Mouse (Mus musculus) heart, adult 2 months (tissue): ENCODE measurements around the gene Stpg1.

Source experiments
- CTCF ChIP-seq: fragments of 200-600 bp; IDR thresholded peaks from 2 replicates; pipeline ENCODE4 v1.8.1; 2022; ENCODE audit warnings: antibody characterized with exemption, mild to moderate bottlenecking, moderate library complexity
- EP300 ChIP-seq: fragments of 200-500 bp; IDR thresholded peaks from 2 replicates; pipeline ENCODE4 v1.6.1; 2011; ENCODE audit warnings: low read depth, low read length, control low read depth; ENCODE audit not compliant: insufficient read depth

DNA sequence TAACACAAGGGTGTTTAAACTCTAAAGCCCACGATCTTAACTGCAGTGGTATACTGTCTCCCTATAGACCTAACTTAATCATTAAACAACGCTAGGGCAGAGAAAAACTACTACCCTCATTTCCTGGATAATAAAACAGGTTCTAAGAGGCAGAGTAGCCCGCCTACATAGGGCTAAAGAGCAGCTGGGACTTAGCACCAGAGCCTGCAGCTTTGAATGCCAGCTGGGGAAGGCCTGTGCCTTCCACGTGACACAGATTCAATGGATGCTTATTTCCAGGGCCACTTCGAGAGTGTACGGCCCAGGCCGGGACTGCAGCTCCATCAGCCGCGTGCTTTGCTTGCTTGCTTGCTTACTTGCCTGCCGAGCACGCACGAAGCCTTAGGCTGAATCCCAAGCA, 41.0 kb upstream of the Stpg1 start:
- TF ChIP-seq EP300 (no peak), CTCF (no peak)
